Mouse (Mus musculus) limb, embryonic 11.5 days (tissue): ENCODE results near the gene Arhgap40. TPM values are rescaled to one million over a fixed set of nuclear protein-coding genes. Genes with fewer than 3 reads are reported as not detected.

Source experiments
- ATAC-seq: fragments of 200-750 bp; cut with Nextera tagmentation; 2 replicates; pipeline ENCODE4 v1.8.0; 2017; ENCODE audit warnings: low read depth; ENCODE audit not compliant: insufficient number of reproducible peaks, low FRiP score, low TSS enrichment
- DNase-seq: peaks from one replicate; pipeline ENCODE4 v3.0.0-alpha.2; 2015; ENCODE audit warnings: low spot score
- H3K27ac ChIP-seq: fragments of 300-500 bp; sonication (generic); replicated peaks from 2 replicates; pipeline ENCODE4 v1.5.1; 2014; ENCODE audit warnings: low read depth, mild to moderate bottlenecking, low read length
- H3K27me3 ChIP-seq: fragments of 300-500 bp; sonication (generic); 2 replicates; pipeline ENCODE4 v1.6.1; 2014; ENCODE audit warnings: mild to moderate bottlenecking, low read length, mixed read lengths; ENCODE audit not compliant: control insufficient read depth, insufficient read depth
- H3K36me3 ChIP-seq: fragments of 300-500 bp; sonication (generic); 2 replicates; pipeline ENCODE4 v1.6.1; 2014; ENCODE audit warnings: mild to moderate bottlenecking, low read length, moderate library complexity, mixed read lengths; ENCODE audit not compliant: control insufficient read depth, insufficient read depth
- H3K4me1 ChIP-seq: fragments of 300-500 bp; sonication (generic); 2 replicates; pipeline ENCODE4 v1.6.1; 2014; ENCODE audit warnings: low read length, mixed read lengths; ENCODE audit not compliant: control insufficient read depth, insufficient read depth
- H3K4me2 ChIP-seq: fragments of 300-500 bp; sonication (generic); 2 replicates; pipeline ENCODE4 v1.6.1; 2014; ENCODE audit warnings: low read depth, mild to moderate bottlenecking, moderate library complexity; ENCODE audit not compliant: severe bottlenecking
- H3K4me3 ChIP-seq: fragments of 300-500 bp; sonication (generic); 2 replicates; pipeline ENCODE4 v1.5.1; 2014; ENCODE audit warnings: low read depth, low read length
- H3K9ac ChIP-seq: fragments of 300-500 bp; sonication (generic); 2 replicates; pipeline ENCODE4 v1.6.1; 2014; ENCODE audit warnings: mild to moderate bottlenecking, low read length
- H3K9me3 ChIP-seq: fragments of 300-500 bp; sonication (generic); 2 replicates; pipeline ENCODE4 v1.6.1; 2016; ENCODE audit warnings: low read length; ENCODE audit not compliant: control insufficient read depth
- WGBS: fragments of 180-500 bp; shearing (Covaris S2); extraction: QIAGEN DNeasy Blood & Tissue Kit; methylation state at CpG from one replicate; pipeline ENCODE4 v1.1.7; 2014; 5-methylcytosine and 5-hydroxymethylcytosine counted together
- polyA plus RNA-seq: library from polyadenylated mRNA; unstranded; fragments of >200 nt; fragmentation: Nextera tagmentation; extraction: Ambion mirVana; gene quantifications from 2 replicates; pipeline ENCODE4 v1.2.1, GENCODE M21; 2014

The Arhgap40 gene
- polyA plus RNA-seq, 1 experiment from 2014 or later, result not detected

DNA sequence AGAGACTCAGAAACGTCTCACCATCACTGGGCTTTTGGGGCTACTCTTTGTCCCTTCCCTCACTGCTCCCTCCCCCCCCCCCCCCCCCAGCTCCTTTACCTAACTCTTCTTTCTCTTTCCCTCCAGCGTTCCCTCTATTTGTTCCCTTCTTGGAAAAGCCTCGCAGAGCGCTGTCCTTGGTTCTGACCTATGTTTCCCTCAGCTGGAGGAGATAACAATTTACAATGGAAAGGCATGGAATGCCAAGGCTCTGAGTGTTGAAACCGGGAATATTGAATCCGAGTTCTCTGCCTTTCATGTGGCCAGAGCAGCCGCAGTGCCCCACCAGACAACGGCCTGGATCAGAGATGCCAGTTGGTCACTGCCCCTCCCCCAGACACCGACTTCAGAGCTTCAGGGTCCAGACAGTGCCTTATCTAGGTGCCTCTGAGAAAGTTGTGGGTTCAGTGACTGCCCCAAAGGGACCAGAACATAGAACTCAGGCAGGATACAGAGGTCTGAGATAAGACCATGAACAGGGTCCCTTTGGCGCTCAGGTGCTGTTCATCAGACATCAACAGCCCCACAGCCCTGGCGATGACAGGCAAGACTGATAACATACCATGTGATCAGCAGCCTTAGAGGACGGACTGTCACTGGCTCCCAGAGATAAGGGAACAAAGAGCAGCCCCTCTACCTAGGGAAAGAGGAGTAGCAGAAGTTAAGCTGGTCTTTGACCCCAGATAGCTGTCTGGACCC, 72.2 kb downstream of the Arhgap40 start:
- ATAC-seq (no peak), DNase-seq (peak; percentile 83)
- no peaks in the 10 kb centered on the region for H3K9me3 ChIP-seq
- H3K27me3 ChIP-seq, result no peaks in the 10 kb centered on the region
- no peaks in the 10 kb centered on the region for H3K36me3 ChIP-seq
- H3K4me1 ChIP-seq, result no peaks in the 10 kb centered on the region
- H3K4me2 ChIP-seq, result no peak overlapping the region
- no peak overlapping the region for H3K4me3 ChIP-seq
- no peak overlapping the region for H3K9ac ChIP-seq
- H3K27ac ChIP-seq, result no peak overlapping the region
- 11% methylated on average over 12 of the region's 12 CpGs for WGBS

DNA sequence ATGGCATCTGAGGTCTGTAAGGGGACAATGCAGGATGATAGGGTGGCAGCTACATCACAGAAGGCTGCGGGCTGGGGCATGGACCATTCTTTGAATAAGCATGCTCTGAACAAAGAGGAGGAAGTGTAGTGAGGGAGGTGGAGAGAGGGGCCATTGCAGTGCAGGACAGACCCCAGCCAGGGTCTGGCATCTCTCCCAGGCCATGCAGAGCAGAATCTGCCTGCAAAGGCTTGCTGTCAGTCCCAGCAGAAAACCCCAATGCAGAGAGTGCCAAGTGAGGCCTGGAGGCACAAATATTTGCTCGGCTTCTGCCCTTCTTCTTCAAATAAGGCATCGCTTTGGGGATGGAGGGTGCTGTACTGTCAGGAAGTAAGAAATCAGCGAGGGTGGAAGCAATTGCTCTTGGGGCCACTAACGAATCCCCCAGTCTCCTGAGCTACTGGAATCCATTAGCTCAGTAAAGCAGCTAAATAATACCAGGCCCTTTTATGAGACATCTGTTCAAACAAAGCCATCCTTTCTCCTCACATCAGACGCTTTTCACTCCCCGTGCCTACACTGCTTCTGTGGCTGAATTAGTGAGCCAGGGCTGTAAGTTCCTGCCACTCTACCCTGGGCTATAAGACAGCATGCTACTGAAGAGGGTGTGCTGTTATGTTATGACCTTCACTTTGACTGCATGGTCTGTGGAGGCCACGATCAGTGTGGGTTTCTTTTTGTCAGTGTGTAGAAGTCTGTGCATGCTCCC, 76.1 kb downstream of the Arhgap40 start:
- no peaks in the 10 kb centered on the region for H3K4me1 ChIP-seq
- DNase-seq (no peak), ATAC-seq (no peak)
- no peak overlapping the region for H3K4me2 ChIP-seq
- H3K36me3 ChIP-seq, result no peaks in the 10 kb centered on the region
- H3K27me3 ChIP-seq, result no peaks in the 10 kb centered on the region
- H3K9ac ChIP-seq, result no peak overlapping the region
- no peak overlapping the region for H3K4me3 ChIP-seq
- no peaks in the 10 kb centered on the region for H3K9me3 ChIP-seq
- no peak overlapping the region for H3K27ac ChIP-seq
- 30% methylated on average over 8 of the region's 8 CpGs for WGBS

DNA sequence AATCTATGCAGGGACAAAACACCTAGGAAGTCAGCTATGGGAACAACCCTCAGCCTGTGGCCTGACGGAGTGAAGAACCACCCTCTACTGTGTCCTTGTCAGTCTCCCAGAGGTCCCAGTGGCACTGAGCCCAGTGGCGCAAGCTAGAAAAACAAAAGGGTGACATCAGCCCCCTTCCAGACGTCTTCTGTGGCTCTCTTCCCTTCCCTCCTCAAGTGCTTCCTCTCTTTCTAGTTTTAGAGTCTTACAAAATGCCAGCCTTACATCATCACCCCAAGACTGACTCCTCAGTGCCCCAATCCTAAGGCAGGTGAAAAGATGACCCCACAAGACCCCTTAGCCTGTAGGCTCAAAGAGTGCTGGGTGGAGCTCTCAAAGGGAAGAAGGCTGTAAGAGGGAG, 77.9 kb downstream of the Arhgap40 start:
- Histone ChIP-seq H3K9ac (no peak overlapping the region), H3K4me3 (no peak overlapping the region), H3K4me2 (no peak overlapping the region), H3K9me3 (no peaks in the 10 kb centered on the region), H3K27me3 (no peaks in the 10 kb centered on the region), H3K27ac (no peak overlapping the region), H3K36me3 (no peaks in the 10 kb centered on the region), H3K4me1 (peaks cover 7% of the 10 kb centered on the region; the same call in 1 of the 2 replicates)
- no peak for DNase-seq
- no peak for ATAC-seq
- WGBS, result 57% methylated on average over 3 of the region's 3 CpGs

DNA sequence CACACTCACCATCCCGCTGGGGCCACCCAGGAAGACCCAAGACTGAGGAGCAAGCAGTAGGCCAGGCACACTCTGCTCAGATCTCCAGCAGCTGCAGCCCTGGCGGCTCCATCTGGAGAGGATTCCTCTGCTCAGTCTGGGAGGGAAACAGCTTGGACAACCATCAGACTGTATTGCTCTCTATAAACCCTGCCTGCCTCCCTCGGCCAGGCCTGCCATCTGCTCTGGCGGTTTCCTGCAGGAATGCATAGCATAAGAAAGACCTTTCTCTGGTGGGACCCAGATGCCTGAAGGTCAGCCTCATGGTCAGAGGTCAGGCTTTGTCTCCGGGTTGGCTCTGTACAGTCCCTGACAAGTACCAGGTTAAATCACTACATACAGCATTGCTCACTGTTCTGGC, 78.7 kb downstream of the Arhgap40 start:
- Histone ChIP-seq H3K27me3 (no peaks in the 10 kb centered on the region), H3K9me3 (no peaks in the 10 kb centered on the region), H3K4me2 (no peak overlapping the region), H3K27ac (no peak overlapping the region), H3K4me1 (peaks cover 7% of the 10 kb centered on the region; the same call in 1 of the 2 replicates), H3K4me3 (no peak overlapping the region), H3K36me3 (no peaks in the 10 kb centered on the region), H3K9ac (no peak overlapping the region)
- no peak for DNase-seq
- WGBS, result 42% methylated on average over 5 of the region's 5 CpGs
- ATAC-seq, result no peak

DNA sequence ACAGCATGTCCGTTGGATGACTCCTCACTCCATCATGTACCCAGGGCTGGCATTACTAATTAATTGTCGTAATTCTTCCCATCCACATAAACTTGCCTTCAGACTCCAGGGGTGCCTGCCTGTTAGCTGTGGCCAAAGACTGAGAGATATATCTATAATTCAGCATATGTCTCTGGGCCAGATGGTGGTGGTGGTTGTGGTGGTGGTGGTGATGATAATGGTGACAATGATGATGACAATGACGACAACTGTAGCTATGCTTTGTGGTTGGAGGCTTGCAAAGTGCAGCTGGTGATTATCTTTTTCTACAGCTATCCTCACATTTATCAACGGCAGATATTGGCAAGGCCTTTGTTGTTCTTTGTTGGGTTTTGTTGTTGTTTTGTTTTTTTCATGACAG, 80.8 kb downstream of the Arhgap40 start:
- Histone ChIP-seq H3K4me3 (no peak overlapping the region), H3K27ac (no peak overlapping the region), H3K9ac (no peak overlapping the region), H3K36me3 (no peaks in the 10 kb centered on the region), H3K4me2 (no peak overlapping the region), H3K27me3 (peaks cover 3% of the 10 kb centered on the region; the same call in 1 of the 2 replicates), H3K9me3 (no peaks in the 10 kb centered on the region), H3K4me1 (peaks cover 7% of the 10 kb centered on the region; the same call in 1 of the 2 replicates)
- ATAC-seq, result no peak
- 85% methylated on average over 4 of the region's 4 CpGs for WGBS
- DNase-seq, result no peak

DNA sequence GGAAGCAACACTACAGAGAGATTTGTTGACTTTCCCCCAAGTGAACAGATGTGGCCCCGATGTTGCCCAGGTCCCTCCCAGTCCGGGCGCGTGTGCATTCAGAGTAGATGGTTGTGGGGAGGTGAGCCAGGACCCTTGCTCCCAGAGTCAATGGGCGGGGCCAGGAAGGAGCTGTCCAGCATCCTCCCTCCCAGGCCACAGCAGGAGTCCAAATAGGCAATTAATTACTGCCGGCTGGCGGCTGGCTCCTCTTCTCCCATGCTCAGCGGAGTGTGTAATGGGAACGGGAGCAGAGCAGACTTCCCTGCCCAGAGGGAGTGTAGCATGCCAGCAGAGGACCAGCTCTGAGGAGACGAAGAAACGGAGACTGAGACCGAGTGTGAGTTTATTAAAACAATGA, 82.5 kb downstream of the Arhgap40 start:
- Histone ChIP-seq H3K4me3 (no peak overlapping the region), H3K4me1 (peaks cover 7% of the 10 kb centered on the region; the same call in 1 of the 2 replicates), H3K4me2 (no peak overlapping the region), H3K36me3 (no peaks in the 10 kb centered on the region), H3K9me3 (no peaks in the 10 kb centered on the region), H3K27me3 (peaks cover 3% of the 10 kb centered on the region; the same call in 1 of the 2 replicates), H3K9ac (no peak overlapping the region), H3K27ac (no peak overlapping the region)
- no peak for ATAC-seq
- 1% methylated on average over 12 of the region's 12 CpGs for WGBS
- DNase-seq, result peak; percentile 81

DNA sequence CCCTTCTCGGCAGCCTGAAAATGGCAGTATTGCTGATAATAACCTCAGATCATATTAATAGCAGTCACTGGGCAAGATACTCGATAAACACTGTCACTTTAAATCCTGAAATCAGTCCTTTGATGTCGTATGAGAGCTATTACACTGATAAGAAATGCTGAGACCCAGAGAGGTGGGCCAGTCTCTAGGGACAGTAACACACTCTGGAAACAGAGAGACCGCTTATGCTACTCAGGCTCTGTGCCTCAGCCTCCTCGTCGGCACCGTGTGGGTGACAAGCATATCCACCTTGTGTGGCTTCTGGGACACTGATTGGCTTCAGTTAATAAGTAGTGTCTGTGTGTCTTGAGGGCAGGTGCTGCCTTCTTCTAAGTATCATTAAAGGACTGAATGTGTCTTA, 83.0 kb downstream of the Arhgap40 start:
- Histone ChIP-seq H3K9me3 (no peaks in the 10 kb centered on the region), H3K27ac (no peak overlapping the region), H3K36me3 (no peaks in the 10 kb centered on the region), H3K9ac (no peak overlapping the region), H3K4me1 (peaks cover 7% of the 10 kb centered on the region; the same call in 1 of the 2 replicates), H3K4me3 (no peak overlapping the region), H3K4me2 (no peak overlapping the region), H3K27me3 (peaks cover 3% of the 10 kb centered on the region; the same call in 1 of the 2 replicates)
- DNase-seq (no peak), ATAC-seq (no peak)
- WGBS, result 37% methylated on average over 7 of the region's 7 CpGs

DNA sequence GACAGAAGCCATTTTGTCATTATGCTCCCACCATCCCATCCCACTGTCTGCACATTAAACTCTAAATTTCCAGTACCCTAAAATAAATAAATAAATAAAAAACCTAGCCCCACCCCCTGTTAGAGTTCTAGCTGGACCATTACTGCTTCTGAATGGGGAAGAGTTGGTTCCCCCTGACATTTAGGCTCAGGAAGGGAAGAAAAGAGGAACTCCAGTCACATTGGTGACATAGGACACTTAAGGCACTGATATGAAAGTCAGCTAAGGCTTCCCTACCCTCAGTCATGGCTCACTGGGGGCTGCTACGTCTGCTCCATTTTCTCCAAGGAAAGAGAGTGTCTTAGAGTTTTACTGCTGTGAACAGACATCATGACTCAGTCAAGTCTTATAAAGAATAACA, 84.2 kb downstream of the Arhgap40 start:
- peaks cover 6% of the 10 kb centered on the region; the same call in 1 of the 2 replicates for H3K27me3 ChIP-seq

More for the DNA sequence above, 84.2 kb downstream of the Arhgap40 start:
- Histone ChIP-seq H3K4me2 (no peak overlapping the region), H3K9me3 (no peaks in the 10 kb centered on the region), H3K36me3 (no peaks in the 10 kb centered on the region), H3K9ac (no peak overlapping the region), H3K27ac (no peak overlapping the region), H3K4me3 (no peak overlapping the region), H3K4me1 (peaks cover 7% of the 10 kb centered on the region; the same call in 1 of the 2 replicates)
- no peak for ATAC-seq
- WGBS, result 67% methylated on average over 1 of the region's 1 CpGs
- DNase-seq, result no peak
